Mouse (Mus musculus) liver, postnatal 0 days (tissue): ENCODE measurements around the gene Stx8.

Experiments
- CTCF ChIP-seq: sonication (generic); IDR thresholded peaks from 2 replicates; pipeline ENCODE4 v1.5.1; 2016; ENCODE audit warnings: antibody characterized with exemption, low read depth
- EP300 ChIP-seq: IDR thresholded peaks from 2 replicates; pipeline ENCODE4 v1.6.1; 2016; ENCODE audit warnings: antibody characterized with exemption, low read depth, mild to moderate bottlenecking

- TF ChIP-seq CTCF (no peak), EP300 (no peak)
These were observed 267.5 kb downstream of the Stx8 start for GRCm38 (mm10) chr11:68233469-68233965.
